Mouse (Mus musculus) hindbrain, embryonic 16.5 days (tissue): ENCODE data around the gene Dsn1. TPM values are rescaled to one million over a fixed set of nuclear protein-coding genes. Genes with fewer than 3 reads are reported as not detected.

Source experiments
- ATAC-seq: fragments of 200-750 bp; cut with Nextera tagmentation; 2 replicates; pipeline ENCODE4 v1.8.0; 2017; ENCODE audit warnings: moderate TSS enrichment, moderate library complexity
- H3K27ac ChIP-seq: fragments of 300-500 bp; sonication (generic); 2 replicates; pipeline ENCODE4 v1.5.1; 2014; ENCODE audit warnings: low read depth, mild to moderate bottlenecking, control low read depth, low read length, moderate library complexity
- H3K27me3 ChIP-seq: fragments of 300-500 bp; sonication (generic); replicated peaks from 2 replicates; pipeline ENCODE4 v1.6.1; 2014; ENCODE audit warnings: low read length; ENCODE audit not compliant: control insufficient read depth, insufficient read depth
- H3K36me3 ChIP-seq: fragments of 300-500 bp; sonication (generic); 2 replicates; pipeline ENCODE4 v1.6.1; 2014; ENCODE audit warnings: mild to moderate bottlenecking, low read length, moderate library complexity, mixed read lengths; ENCODE audit not compliant: control insufficient read depth, insufficient read depth
- H3K4me1 ChIP-seq: fragments of 300-500 bp; sonication (generic); 2 replicates; pipeline ENCODE4 v1.6.1; 2014; ENCODE audit warnings: low read depth, low read length; ENCODE audit not compliant: control insufficient read depth, insufficient read depth
- H3K4me2 ChIP-seq: fragments of 300-500 bp; sonication (generic); 2 replicates; pipeline ENCODE4 v1.6.1; 2014; ENCODE audit warnings: mild to moderate bottlenecking, low read length, control low read depth, moderate library complexity
- H3K4me3 ChIP-seq: fragments of 300-500 bp; sonication (generic); 2 replicates; pipeline ENCODE4 v1.5.1; 2014; ENCODE audit warnings: mild to moderate bottlenecking, low read length, control low read depth, moderate library complexity
- H3K9ac ChIP-seq: fragments of 300-500 bp; sonication (generic); 2 replicates; pipeline ENCODE4 v1.6.1; 2014; ENCODE audit warnings: low read depth, mild to moderate bottlenecking, control low read depth, low read length, moderate library complexity
- H3K9me3 ChIP-seq: fragments of 300-500 bp; sonication (generic); 2 replicates; pipeline ENCODE4 v1.6.1; 2014; ENCODE audit warnings: mild to moderate bottlenecking, low read length, moderate library complexity; ENCODE audit not compliant: control insufficient read depth
- WGBS: fragments of 180-500 bp; shearing (Covaris S2); extraction: QIAGEN DNeasy Blood & Tissue Kit; methylation state at CpG from one replicate; pipeline ENCODE4 v1.1.7; 2014; 5-methylcytosine and 5-hydroxymethylcytosine counted together
- polyA plus RNA-seq: library from polyadenylated mRNA; unstranded; fragments of >200 nt; fragmentation: Nextera tagmentation; extraction: Ambion mirVana; gene quantifications from 2 replicates; pipeline ENCODE4 v1.2.1, GENCODE M21; 2015

Gene Dsn1
- polyA plus RNA-seq, 1 experiment from 2014 or later: 10.5 TPM

DNA sequence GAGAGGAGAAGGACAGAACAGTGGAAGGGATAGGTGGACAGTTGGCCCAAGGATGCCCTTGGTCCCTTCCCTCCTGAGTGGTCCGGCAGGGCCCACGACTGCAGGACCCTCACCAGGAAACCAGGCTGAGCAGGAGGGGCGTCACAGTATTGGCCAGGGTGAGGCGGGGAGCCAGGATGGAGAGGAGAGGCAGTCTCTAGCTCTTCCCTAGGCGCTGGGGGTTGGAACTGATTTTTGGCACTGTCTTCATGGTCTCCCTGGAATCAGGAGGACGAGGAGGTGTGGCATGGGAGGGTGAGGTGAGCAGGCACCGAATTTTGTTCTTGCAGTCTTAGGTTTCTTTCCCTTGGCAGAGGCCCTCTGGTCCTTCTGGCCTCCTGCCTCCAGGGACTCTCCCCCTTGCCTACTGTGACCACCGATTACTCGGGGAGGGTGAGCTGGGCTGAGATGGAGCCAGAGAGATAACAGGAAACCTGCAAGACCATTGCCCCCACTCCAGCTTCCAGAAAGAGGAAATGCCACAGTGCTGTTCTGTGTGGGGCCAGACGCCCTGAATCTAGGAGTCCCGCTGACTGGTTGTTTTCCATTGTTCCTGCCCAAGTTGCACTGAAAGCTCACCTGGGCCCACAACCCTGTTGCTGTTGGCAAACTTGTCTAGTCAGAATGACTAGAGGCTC lies 3.8 kb upstream of the Dsn1 start:
- Histone ChIP-seq H3K9ac (0 out of 2 replicates have a peak overlapping the region, but pooled peaks have one; percentile 14), H3K27me3 (no peaks in the 10 kb centered on the region), H3K4me3 (no peak overlapping the region), H3K27ac (no peak overlapping the region), H3K36me3 (peaks cover 8% of the 10 kb centered on the region), H3K9me3 (no peaks in the 10 kb centered on the region), H3K4me1 (peaks cover 14% of the 10 kb centered on the region), H3K4me2 (no peak overlapping the region)
- WGBS: 54% methylated on average over 11 of the region's 11 CpGs
- 0 out of 2 replicates have a peak, but pooled peaks have one; percentile 29 for ATAC-seq

- no peaks in the 10 kb centered on the region for H3K9me3 ChIP-seq
- no peak for ATAC-seq
- no peak overlapping the region for H3K4me2 ChIP-seq
- no peak overlapping the region for H3K27ac ChIP-seq
- H3K4me1 ChIP-seq: peaks cover 16% of the 10 kb centered on the region
- no peaks in the 10 kb centered on the region for H3K27me3 ChIP-seq
- no peak overlapping the region for H3K4me3 ChIP-seq
- no peak overlapping the region for H3K9ac ChIP-seq
- peaks cover 4% of the 10 kb centered on the region for H3K36me3 ChIP-seq
Measured at GRCm38 (mm10) chr2:157010121-157010520, 3.2 kb upstream of the Dsn1 start.

DNA sequence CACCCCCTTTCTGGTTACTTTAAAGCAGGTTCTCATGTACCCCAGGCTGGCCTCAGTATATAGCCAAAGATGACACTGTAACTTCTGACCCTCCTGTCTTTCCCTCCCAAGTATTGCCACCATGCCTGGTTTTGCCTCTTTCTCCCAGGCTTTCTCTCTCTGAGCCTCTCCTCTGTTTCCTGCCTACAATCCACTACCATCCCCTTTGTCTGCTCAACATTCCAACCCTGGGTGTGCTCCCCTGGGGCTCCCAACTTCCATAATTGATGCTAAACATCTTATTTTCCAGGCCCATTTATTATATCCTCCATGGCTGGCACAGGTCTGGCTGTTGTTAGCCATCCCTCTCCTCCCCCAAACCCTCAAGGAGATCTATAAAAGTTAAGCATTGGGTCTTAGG lies 1.6 kb upstream of the Dsn1 start:
- Histone ChIP-seq H3K9ac (no peak overlapping the region), H3K4me2 (no peak overlapping the region), H3K36me3 (no peaks in the 10 kb centered on the region), H3K4me3 (no peak overlapping the region), H3K27ac (no peak overlapping the region), H3K9me3 (no peaks in the 10 kb centered on the region), H3K4me1 (peaks cover 16% of the 10 kb centered on the region), H3K27me3 (no peaks in the 10 kb centered on the region)
- ATAC-seq: no peak

- 36% methylated on average over 5 of the region's 5 CpGs for WGBS
- Histone ChIP-seq H3K4me2 (peak overlapping the region; percentile 98), H3K9me3 (no peaks in the 10 kb centered on the region), H3K9ac (peak overlapping the region; percentile 63), H3K27me3 (no peaks in the 10 kb centered on the region), H3K4me1 (peaks cover 16% of the 10 kb centered on the region), H3K4me3 (peak overlapping the region; percentile 60), H3K27ac (peak overlapping the region; percentile 67), H3K36me3 (no peaks in the 10 kb centered on the region)
- ATAC-seq: no peak; the same call in 1 of the 2 replicates
Measured at GRCm38 (mm10) chr2:157007234-157007596, 261 bp upstream of the Dsn1 start.

GRCm38 (mm10) chr2:157002321-157002720 lies 4.6 kb downstream of the Dsn1 start:
- Histone ChIP-seq H3K27me3 (no peaks in the 10 kb centered on the region), H3K4me3 (no peak overlapping the region), H3K36me3 (no peaks in the 10 kb centered on the region), H3K9ac (no peak overlapping the region), H3K9me3 (no peaks in the 10 kb centered on the region), H3K27ac (no peak overlapping the region), H3K4me2 (no peak overlapping the region), H3K4me1 (peaks cover 14% of the 10 kb centered on the region)
- 92% methylated on average over 4 of the region's 4 CpGs for WGBS
- ATAC-seq: no peak

GRCm38 (mm10) chr2:156998263-156998662 lies 8.7 kb downstream of the Dsn1 start:
- Histone ChIP-seq H3K4me2 (no peak overlapping the region), H3K27ac (no peak overlapping the region), H3K9ac (no peak overlapping the region), H3K4me1 (no peaks in the 10 kb centered on the region), H3K27me3 (no peaks in the 10 kb centered on the region), H3K9me3 (no peaks in the 10 kb centered on the region), H3K36me3 (no peaks in the 10 kb centered on the region), H3K4me3 (no peak overlapping the region)
- ATAC-seq: no peak
- WGBS: 82% methylated on average over 5 of the region's 5 CpGs

DNA sequence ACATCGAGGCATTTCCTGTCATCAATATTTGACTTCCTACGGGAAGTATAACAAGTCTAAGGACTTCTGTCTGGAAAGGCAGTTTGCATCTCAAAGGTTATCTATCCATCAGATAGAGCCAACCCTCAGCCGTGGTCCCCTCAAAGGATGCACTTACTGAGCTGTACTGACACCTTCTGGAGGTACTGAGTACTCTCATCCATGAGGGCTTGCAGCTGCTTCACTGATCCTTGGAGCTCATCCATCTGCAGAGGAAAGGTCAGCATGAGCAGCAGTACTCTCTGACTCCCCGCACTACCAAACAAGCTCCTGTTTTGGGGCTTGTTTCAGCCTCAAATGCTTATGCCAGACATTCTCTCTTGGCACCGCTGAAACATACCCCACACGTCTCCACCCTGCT lies 10.4 kb downstream of the Dsn1 start:
- H3K9me3 ChIP-seq: no peaks in the 10 kb centered on the region
- no peak for ATAC-seq
- no peaks in the 10 kb centered on the region for H3K4me1 ChIP-seq
- 68% methylated on average over 6 of the region's 6 CpGs for WGBS
- no peak overlapping the region for H3K27ac ChIP-seq
- H3K36me3 ChIP-seq: no peaks in the 10 kb centered on the region
- H3K4me3 ChIP-seq: no peak overlapping the region
- no peaks in the 10 kb centered on the region for H3K27me3 ChIP-seq
- H3K4me2 ChIP-seq: no peak overlapping the region
- no peak overlapping the region for H3K9ac ChIP-seq

DNA sequence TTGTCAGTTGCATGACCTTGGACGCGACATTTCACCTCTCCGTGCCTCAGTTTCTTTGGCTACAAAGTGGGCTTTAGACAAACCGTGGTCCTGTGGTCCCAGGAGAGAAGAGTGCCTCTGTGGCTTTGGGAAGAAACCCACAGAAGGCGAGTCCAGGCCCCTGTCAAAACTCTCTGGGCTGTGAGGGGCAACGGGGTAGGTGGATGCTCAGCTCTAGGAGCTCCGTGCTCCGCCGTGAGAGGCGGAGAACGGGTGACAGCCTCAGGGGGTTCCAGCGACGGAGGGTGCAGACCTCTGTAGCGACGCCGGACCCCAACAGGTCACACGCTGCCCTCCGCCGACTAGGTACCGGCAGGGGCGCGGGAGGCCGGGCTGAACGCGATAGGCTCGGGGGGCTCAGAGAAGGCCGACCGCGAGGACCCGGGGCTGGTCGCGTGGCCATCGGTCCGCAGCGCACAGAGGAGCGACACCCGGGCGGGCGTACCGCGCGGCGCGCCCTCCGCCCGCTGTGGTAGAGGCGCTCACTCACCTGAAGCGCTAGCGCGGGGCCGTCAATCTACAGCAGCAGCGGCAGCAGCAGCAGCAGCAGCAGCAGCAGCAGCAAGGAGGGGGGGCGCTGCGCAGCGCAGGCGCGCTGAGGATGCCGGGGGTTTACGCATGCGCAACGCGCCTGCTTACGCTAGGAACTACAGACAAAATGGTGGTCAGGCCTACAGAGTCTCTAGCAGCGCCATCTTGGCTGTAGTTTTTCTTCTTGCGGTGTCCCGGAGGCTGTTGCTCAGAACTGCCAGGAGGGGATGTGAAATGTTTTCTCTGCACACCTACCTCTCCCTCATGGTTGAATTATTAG lies 15.3 kb downstream of the Dsn1 start, which contains the start of gene Ndrg3:
Gene Ndrg3 (minus strand): TSS at position 587 of the 850 bp plus-strand sequence.
- Histone ChIP-seq H3K9ac (peak within 1 kb of the TSS; percentile 74), H3K9me3 (no peaks in the 10 kb centered on the region), H3K4me1 (peaks cover 11% of the 10 kb centered on the region), H3K27ac (peak within 1 kb of the TSS; percentile 82), H3K36me3 (no peaks in the 10 kb centered on the region), H3K4me3 (peak within 1 kb of the TSS; percentile 64), H3K4me2 (peak within 1 kb of the TSS; percentile 87), H3K27me3 (no peaks in the 10 kb centered on the region)
- WGBS: under 1% methylated on average over 43 of the region's 66 CpGs
- ATAC-seq: peak; percentile 96

- peak overlapping the region; percentile 82 for H3K27ac ChIP-seq
- H3K4me2 ChIP-seq: peak overlapping the region; percentile 87
- no peak for ATAC-seq
- H3K9ac ChIP-seq: peak overlapping the region; percentile 74
- peaks cover 11% of the 10 kb centered on the region for H3K4me1 ChIP-seq
- H3K4me3 ChIP-seq: peak overlapping the region; percentile 64
- H3K27me3 ChIP-seq: no peaks in the 10 kb centered on the region
- 5% methylated on average over 16 of the region's 16 CpGs for WGBS
- no peaks in the 10 kb centered on the region for H3K36me3 ChIP-seq
- H3K9me3 ChIP-seq: no peaks in the 10 kb centered on the region
Measured at GRCm38 (mm10) chr2:156990727-156991431, 16.1 kb downstream of the Dsn1 start.
